Mouse (Mus musculus) gastrocnemius, postnatal 4 days (tissue): ENCODE data around the gene Malsu1. TPM values are rescaled to one million over a fixed set of nuclear protein-coding genes. Genes with fewer than 3 reads are reported as not detected.

Experiments
- DNase-seq, 2 experiments: peaks; one replicate each; pipeline ENCODE4 v3.0.0; 2021 to 2022; ENCODE audit warnings: low spot score in 2 of 2, mixed read lengths in 2 of 2
- long read RNA-seq, 2 experiments: library from polyadenylated mRNA; stranded (forward); transcript quantifications; one replicate each; pipeline ENCODE4 v2.0.0; 2021
- total RNA-seq, 2 experiments: library from RNA; stranded (reverse); gene quantifications; 2 replicates each; pipeline ENCODE4 v1.2.3; 2021

Gene Malsu1
- 10 to 100 TPM; 41.6 to 44.8 TPM for total RNA-seq
- long read RNA-seq, experiment 1, transcript Malsu1-202 (3 exons, 2,587 nt): minor isoform, 10 of 55 reads
- long read RNA-seq, experiment 1, transcript Malsu1-203 (4 exons, 2,819 nt): major isoform, 41 of 55 reads
- long read RNA-seq, experiment 1, partial matches to known transcripts: 2 of 55 reads
- long read RNA-seq, experiment 1, other reads (novel, unspliced or antisense): 2 of 55 reads
- long read RNA-seq, experiment 2, transcript Malsu1-203 (4 exons, 2,819 nt): major isoform, 26 of 33 reads
- long read RNA-seq, experiment 2, partial matches to known transcripts: 1 of 33 reads
- long read RNA-seq, experiment 2, other reads (novel, unspliced or antisense): 1 of 33 reads

- peak; percentile 88 to 94 for DNase-seq
Observed at GRCm38 (mm10) chr6:49073304-49074116, at the start of gene Malsu1. Gene Malsu1, plus strand, starts transcription at chr6:49073795.

- DNase-seq: no peak
Observed at GRCm38 (mm10) chr6:49025290-49025689, 48.3 kb upstream of the Malsu1 start.

- no peak for DNase-seq
Observed at GRCm38 (mm10) chr6:49026496-49026895, 47.1 kb upstream of the Malsu1 start.

- no peak for DNase-seq
Observed at GRCm38 (mm10) chr6:49028019-49028418, 45.6 kb upstream of the Malsu1 start.

GRCm38 (mm10) chr6:49028708-49029107 is 44.9 kb upstream of the Malsu1 start:
- DNase-seq: no peak

GRCm38 (mm10) chr6:49031230-49031629 is 42.4 kb upstream of the Malsu1 start:
- DNase-seq: no peak

GRCm38 (mm10) chr6:49032783-49033182 is 40.8 kb upstream of the Malsu1 start:
- DNase-seq: no peak

GRCm38 (mm10) chr6:49036275-49037267 is 37.0 kb upstream of the Malsu1 start, which contains the start of gene Gpnmb:
Gene Gpnmb, plus strand, starts transcription at chr6:49036546.
- DNase-seq: no peak

- no peak for DNase-seq
Observed at GRCm38 (mm10) chr6:49037268-49037662, 36.3 kb upstream of the Malsu1 start.

GRCm38 (mm10) chr6:49039470-49040180 is 34.0 kb upstream of the Malsu1 start:
- peak in 1 of 2 experiments; percentile 70 for DNase-seq

GRCm38 (mm10) chr6:49046502-49046901 is 27.1 kb upstream of the Malsu1 start:
- no peak for DNase-seq

GRCm38 (mm10) chr6:49046976-49047375 is 26.6 kb upstream of the Malsu1 start:
- DNase-seq: no peak

GRCm38 (mm10) chr6:49047848-49048247 is 25.7 kb upstream of the Malsu1 start:
- no peak for DNase-seq

GRCm38 (mm10) chr6:49048395-49048794 is 25.2 kb upstream of the Malsu1 start:
- DNase-seq: no peak

- no peak for DNase-seq
Observed at GRCm38 (mm10) chr6:49050677-49051410, 22.8 kb upstream of the Malsu1 start.

- DNase-seq: no peak
Observed at GRCm38 (mm10) chr6:49052191-49052590, 21.4 kb upstream of the Malsu1 start.

GRCm38 (mm10) chr6:49055256-49055733 is 18.3 kb upstream of the Malsu1 start:
- no peak for DNase-seq

- no peak for DNase-seq
Observed at GRCm38 (mm10) chr6:49056009-49056408, 17.6 kb upstream of the Malsu1 start.
